Mouse (Mus musculus) granulocyte monocyte progenitor cell, adult 5-6 weeks (primary cell): ENCODE data around the gene Foxr2. TPM values are rescaled to one million over a fixed set of nuclear protein-coding genes. Genes with fewer than 3 reads are reported as not detected.
A peak's percentile ranks its signal among the peaks of the same experiment; 100 is the strongest.

Experiments
- ATAC-seq: replicated peaks from 2 replicates; pipeline ENCODE4 v1.8.0; 2016; ENCODE audit warnings: mild to moderate bottlenecking, moderate TSS enrichment, inconsistent platforms; ENCODE audit not compliant: poor library complexity, severe bottlenecking
- total RNA-seq, 2 experiments: library from RNA; stranded (forward) in 1 of 2; stranded (reverse) in 1 of 2; fragments of 200-712, 200-1000 nt in 1 of 2; fragments of >200 nt in 1 of 2; fragmentation: Nextera tagmentation in 1 of 2; gene quantifications; 2 replicates each; pipeline ENCODE4 v1.2.3; 2014 to 2017

Gene Foxr2
- total RNA-seq (2014; fragmentation: Nextera tagmentation) = not detected in 2 replicates
- not detected in 2 replicates for total RNA-seq (2017)

GRCm38 (mm10) chrX:153118486-153118885 is at the start of gene Foxr2:
TSS of gene Foxr2 (plus strand) at chrX:153118786.
- ATAC-seq = no peak

GRCm38 (mm10) chrX:153119013-153119412 is 427 bp downstream of the Foxr2 start:
- no peak for ATAC-seq

GRCm38 (mm10) chrX:153139734-153140515 is 21.3 kb downstream of the Foxr2 start, which contains the start of gene Rragb:
TSS of gene Rragb (plus strand) at chrX:153139981.
- peak; percentile 99 for ATAC-seq

- no peak for ATAC-seq
Measured at GRCm38 (mm10) chrX:153142656-153143055, 24.1 kb downstream of the Foxr2 start.

- ATAC-seq = no peak
Measured at GRCm38 (mm10) chrX:153151766-153152165, 33.2 kb downstream of the Foxr2 start.

- peak; percentile 56 for ATAC-seq
Measured at GRCm38 (mm10) chrX:153155322-153155721, 36.7 kb downstream of the Foxr2 start.

- ATAC-seq = peak; percentile 22; the same call in 1 of the 2 replicates
Measured at GRCm38 (mm10) chrX:153174786-153175185, 56.2 kb downstream of the Foxr2 start.

GRCm38 (mm10) chrX:153182221-153182620 is 63.6 kb downstream of the Foxr2 start:
- no peak for ATAC-seq

Other genes with a start within 250 kb of the Foxr2 start
- 0.52 TPM in 1 of 2 replicates, not detected in the other for gene Usp51, start 112.3 kb upstream of the Foxr2 start, total RNA-seq (2014; fragmentation: Nextera tagmentation)
- gene Usp51, start 112.3 kb upstream of the Foxr2 start, total RNA-seq (2017) = 0.67 and 0.82 TPM in 2 replicates
- gene Mageh1, start 81.2 kb upstream of the Foxr2 start, total RNA-seq (2014; fragmentation: Nextera tagmentation) = 0.24 TPM in 1 of 2 replicates, not detected in the other
- 0.10 and 0.78 TPM in 2 replicates for gene Mageh1, start 81.2 kb upstream of the Foxr2 start, total RNA-seq (2017)
- 3.4 and 6.0 TPM in 2 replicates for gene Rragb, start 21.2 kb downstream of the Foxr2 start, total RNA-seq (2014; fragmentation: Nextera tagmentation)
- gene Rragb, start 21.2 kb downstream of the Foxr2 start, total RNA-seq (2017) = 1.3 and 8.5 TPM in 2 replicates
- 3.5 and 3.9 TPM in 2 replicates for gene Klf8, start 118.7 kb downstream of the Foxr2 start, total RNA-seq (2014; fragmentation: Nextera tagmentation)
- 2.6 and 3.0 TPM in 2 replicates for gene Klf8, start 118.7 kb downstream of the Foxr2 start, total RNA-seq (2017)